Mouse (Mus musculus) liver, embryonic 16.5 days (tissue): ENCODE results near the gene Tsen54. TPM values are rescaled to one million over a fixed set of nuclear protein-coding genes. Genes with fewer than 3 reads are reported as not detected.

Experiments used
- ATAC-seq: fragments of 200-750 bp; cut with Nextera tagmentation; 2 replicates; pipeline ENCODE4 v1.8.0; 2017; ENCODE audit warnings: low read depth, mild to moderate bottlenecking, moderate number of reproducible peaks, moderate library complexity
- H3K27ac ChIP-seq: fragments of 300-500 bp; sonication (generic); 2 replicates; pipeline ENCODE4 v1.5.1; 2014; ENCODE audit warnings: mild to moderate bottlenecking, low read length
- H3K27me3 ChIP-seq: fragments of 300-500 bp; sonication (generic); 2 replicates; pipeline ENCODE4 v1.6.1; 2014; ENCODE audit warnings: low read depth, low read length, mixed read lengths; ENCODE audit not compliant: control insufficient read depth, insufficient read depth
- H3K36me3 ChIP-seq: fragments of 300-500 bp; sonication (generic); 2 replicates; pipeline ENCODE4 v1.6.1; 2014; ENCODE audit warnings: mild to moderate bottlenecking; ENCODE audit not compliant: control insufficient read depth, insufficient read depth
- H3K4me1 ChIP-seq: fragments of 300-500 bp; sonication (generic); 2 replicates; pipeline ENCODE4 v1.6.1; 2014; ENCODE audit warnings: low read depth, low read length, mixed read lengths; ENCODE audit not compliant: control insufficient read depth
- H3K4me2 ChIP-seq: fragments of 300-500 bp; sonication (generic); 2 replicates; pipeline ENCODE4 v1.6.1; 2014; ENCODE audit warnings: low read depth, low read length, mixed read lengths
- H3K4me3 ChIP-seq: fragments of 300-500 bp; sonication (generic); 2 replicates; pipeline ENCODE4 v1.5.1; 2014; ENCODE audit warnings: low read depth, mild to moderate bottlenecking, low read length
- H3K9ac ChIP-seq: fragments of 300-500 bp; sonication (generic); 2 replicates; pipeline ENCODE4 v1.6.1; 2014; ENCODE audit warnings: low read depth, low read length
- H3K9me3 ChIP-seq: fragments of 300-500 bp; sonication (generic); replicated peaks from 2 replicates; pipeline ENCODE4 v1.6.1; 2016; ENCODE audit warnings: low read length; ENCODE audit not compliant: control insufficient read depth
- WGBS: fragments of 180-500 bp; shearing (Covaris S2); extraction: QIAGEN DNeasy Blood & Tissue Kit; methylation state at CpG from one replicate; pipeline ENCODE4 v1.1.7; 2014; ENCODE audit not compliant: insufficient replicate concordance; 5-methylcytosine and 5-hydroxymethylcytosine counted together
- polyA plus RNA-seq: library from polyadenylated mRNA; unstranded; fragments of >200 nt; fragmentation: Nextera tagmentation; extraction: Ambion mirVana; gene quantifications from 2 replicates; pipeline ENCODE4 v1.2.1, GENCODE M21; 2015

Tsen54 gene
- polyA plus RNA-seq, 1 experiment from 2014 or later = 10.2 TPM

GRCm38 (mm10) chr11:115832064-115832463 is 17.5 kb downstream of the Tsen54 start:
- H3K36me3 ChIP-seq = no peaks in the 10 kb centered on the region
- peak overlapping the region; percentile 86 for H3K27ac ChIP-seq
- no peaks in the 10 kb centered on the region for H3K9me3 ChIP-seq
- H3K27me3 ChIP-seq = no peaks in the 10 kb centered on the region
- peak overlapping the region; percentile 12; the same call in 1 of the 2 replicates for H3K4me3 ChIP-seq
- peak overlapping the region; percentile 40; the same call in 1 of the 2 replicates for H3K9ac ChIP-seq
- H3K4me1 ChIP-seq = peaks cover 42% of the 10 kb centered on the region
- whole genome bisulfite sequencing = 56% methylated on average over 6 of the region's 6 CpGs
- peak; percentile 72 for ATAC-seq
- peak overlapping the region; percentile 45 for H3K4me2 ChIP-seq

GRCm38 (mm10) chr11:115832523-115832922 is 18.0 kb downstream of the Tsen54 start:
- Histone ChIP-seq H3K9me3 (no peaks in the 10 kb centered on the region), H3K36me3 (no peaks in the 10 kb centered on the region), H3K27ac (peak overlapping the region; percentile 86), H3K4me3 (no peak overlapping the region), H3K4me1 (peaks cover 37% of the 10 kb centered on the region), H3K9ac (no peak overlapping the region), H3K4me2 (peak overlapping the region; percentile 45), H3K27me3 (no peaks in the 10 kb centered on the region)
- ATAC-seq = peak; percentile 74
- WGBS = 53% methylated on average over 8 of the region's 8 CpGs

- peak overlapping the region; percentile 6; the same call in 1 of the 2 replicates for H3K4me2 ChIP-seq
- H3K9ac ChIP-seq = no peak overlapping the region
- H3K36me3 ChIP-seq = no peaks in the 10 kb centered on the region
- H3K27me3 ChIP-seq = no peaks in the 10 kb centered on the region
- H3K4me3 ChIP-seq = no peak overlapping the region
- 38% methylated on average over 8 of the region's 8 CpGs for WGBS
- peak overlapping the region; percentile 86 for H3K27ac ChIP-seq
- H3K9me3 ChIP-seq = no peaks in the 10 kb centered on the region
- H3K4me1 ChIP-seq = peaks cover 37% of the 10 kb centered on the region
- ATAC-seq = peak; percentile 27
Observed at GRCm38 (mm10) chr11:115833021-115833513, 18.5 kb downstream of the Tsen54 start.

GRCm38 (mm10) chr11:115834033-115834432 is 19.5 kb downstream of the Tsen54 start:
- no peaks in the 10 kb centered on the region for H3K27me3 ChIP-seq
- WGBS = 67% methylated on average over 6 of the region's 6 CpGs
- no peak for ATAC-seq
- H3K4me1 ChIP-seq = peaks cover 37% of the 10 kb centered on the region
- no peaks in the 10 kb centered on the region for H3K36me3 ChIP-seq
- H3K4me3 ChIP-seq = no peak overlapping the region
- no peak overlapping the region for H3K4me2 ChIP-seq
- H3K9me3 ChIP-seq = no peaks in the 10 kb centered on the region
- H3K9ac ChIP-seq = no peak overlapping the region
- H3K27ac ChIP-seq = peak overlapping the region; percentile 86

- WGBS = 55% methylated on average over 11 of the region's 11 CpGs
- no peak for ATAC-seq
- Histone ChIP-seq H3K36me3 (no peaks in the 10 kb centered on the region), H3K27me3 (no peaks in the 10 kb centered on the region), H3K9me3 (no peaks in the 10 kb centered on the region), H3K4me3 (no peak overlapping the region), H3K9ac (no peak overlapping the region), H3K27ac (no peak overlapping the region), H3K4me1 (peaks cover 35% of the 10 kb centered on the region), H3K4me2 (no peak overlapping the region)
Observed at GRCm38 (mm10) chr11:115836656-115837395, 22.3 kb downstream of the Tsen54 start.

GRCm38 (mm10) chr11:115837606-115838345 is 23.3 kb downstream of the Tsen54 start:
- ATAC-seq = no peak
- no peak overlapping the region for H3K4me2 ChIP-seq
- no peaks in the 10 kb centered on the region for H3K27me3 ChIP-seq
- H3K9me3 ChIP-seq = no peaks in the 10 kb centered on the region
- H3K9ac ChIP-seq = no peak overlapping the region
- H3K4me3 ChIP-seq = no peak overlapping the region
- H3K4me1 ChIP-seq = peaks cover 38% of the 10 kb centered on the region
- 83% methylated on average over 22 of the region's 22 CpGs for WGBS
- no peaks in the 10 kb centered on the region for H3K36me3 ChIP-seq
- no peak overlapping the region for H3K27ac ChIP-seq

- Histone ChIP-seq H3K36me3 (no peaks in the 10 kb centered on the region), H3K27ac (no peak overlapping the region), H3K9me3 (no peaks in the 10 kb centered on the region), H3K9ac (no peak overlapping the region), H3K27me3 (no peaks in the 10 kb centered on the region), H3K4me2 (no peak overlapping the region), H3K4me1 (peaks cover 35% of the 10 kb centered on the region), H3K4me3 (no peak overlapping the region)
- WGBS = 21% methylated on average over 4 of the region's 4 CpGs
- no peak; the same call in 1 of the 2 replicates for ATAC-seq
Observed at GRCm38 (mm10) chr11:115838895-115839311, 24.4 kb downstream of the Tsen54 start.

- no peaks in the 10 kb centered on the region for H3K9me3 ChIP-seq
- no peaks in the 10 kb centered on the region; the same call in 1 of the 2 replicates for H3K36me3 ChIP-seq
- H3K27me3 ChIP-seq = no peaks in the 10 kb centered on the region
- ATAC-seq = no peak
- 65% methylated on average over 3 of the region's 3 CpGs for WGBS
- H3K4me3 ChIP-seq = no peak overlapping the region
- no peak overlapping the region for H3K4me2 ChIP-seq
- peaks cover 35% of the 10 kb centered on the region for H3K4me1 ChIP-seq
- no peak overlapping the region for H3K9ac ChIP-seq
- no peak overlapping the region for H3K27ac ChIP-seq
Observed at GRCm38 (mm10) chr11:115839732-115840131, 25.2 kb downstream of the Tsen54 start.

GRCm38 (mm10) chr11:115841044-115841443 is 26.5 kb downstream of the Tsen54 start:
- peaks cover 35% of the 10 kb centered on the region for H3K4me1 ChIP-seq

More at GRCm38 (mm10) chr11:115841044-115841443, 26.5 kb downstream of the Tsen54 start:
- WGBS = 74% methylated on average over 6 of the region's 6 CpGs
- no peak for ATAC-seq
- H3K4me2 ChIP-seq = no peak overlapping the region
- H3K27me3 ChIP-seq = no peaks in the 10 kb centered on the region
- H3K9me3 ChIP-seq = no peaks in the 10 kb centered on the region
- no peak overlapping the region for H3K4me3 ChIP-seq
- H3K36me3 ChIP-seq = peaks cover 9% of the 10 kb centered on the region
- H3K9ac ChIP-seq = no peak overlapping the region
- no peak overlapping the region for H3K27ac ChIP-seq
